Mouse (Mus musculus) liver, embryonic 14.5 days (tissue): ENCODE results near the gene Atp5g1. TPM values are rescaled to one million over a fixed set of nuclear protein-coding genes. Genes with fewer than 3 reads are reported as not detected.

ENCODE experiments used
- ATAC-seq: fragments of 200-750 bp; cut with Nextera tagmentation; 2 replicates; pipeline ENCODE4 v1.8.0; 2017; ENCODE audit warnings: moderate number of reproducible peaks, mild to moderate bottlenecking, moderate library complexity; ENCODE audit not compliant: insufficient read depth
- DNase-seq, 3 experiments: peaks; one replicate each; pipeline ENCODE4 v3.0.0-alpha.2; 2012 to 2013; ENCODE audit warnings: low read depth in 3 of 3, low spot score in 3 of 3
- H3K27ac ChIP-seq: fragments of 300-500 bp; sonication (generic); 2 replicates; pipeline ENCODE4 v1.5.1; 2014; ENCODE audit warnings: moderate library complexity, mild to moderate bottlenecking, control low read depth, inconsistent platforms
- H3K27me3 ChIP-seq: fragments of 300-500 bp; sonication (generic); 2 replicates; pipeline ENCODE4 v1.6.1; 2014; ENCODE audit warnings: mild to moderate bottlenecking, low read length, moderate library complexity; ENCODE audit not compliant: control insufficient read depth, insufficient read depth
- H3K36me3 ChIP-seq: fragments of 300-500 bp; sonication (generic); replicated peaks from 2 replicates; pipeline ENCODE4 v1.6.1; 2014; ENCODE audit warnings: low read depth; ENCODE audit not compliant: control insufficient read depth, insufficient read depth
- H3K4me1 ChIP-seq, 2 experiments: fragments of 200-500 bp in 1 of 2; fragments of 300-500 bp in 1 of 2; sonication (generic) in 1 of 2; replicated peaks; 2 replicates each; pipeline ENCODE4 v1.6.1; 2012 to 2014; ENCODE audit warnings: antibody characterized with exemption in 1 of 2, inconsistent platforms in 1 of 2, low read length in 1 of 2; ENCODE audit not compliant: control insufficient read depth in 2 of 2, insufficient read depth in 2 of 2
- H3K4me2 ChIP-seq: fragments of 300-500 bp; sonication (generic); 2 replicates; pipeline ENCODE4 v1.6.1; 2014; ENCODE audit warnings: low read depth, mild to moderate bottlenecking, control low read depth, moderate library complexity
- H3K4me3 ChIP-seq, 2 experiments: fragments of 200-500 bp in 1 of 2; fragments of 300-500 bp in 1 of 2; sonication (generic) in 1 of 2; 2 replicates each; pipeline ENCODE4 v1.5.1; 2012 to 2014; ENCODE audit warnings: low read depth in 2 of 2, low read length in 2 of 2, mild to moderate bottlenecking in 2 of 2, control low read depth in 1 of 2, inconsistent platforms in 1 of 2, moderate library complexity in 1 of 2; ENCODE audit not compliant: insufficient read depth in 1 of 2
- H3K9ac ChIP-seq: fragments of 300-500 bp; sonication (generic); replicated peaks from 2 replicates; pipeline ENCODE4 v1.6.1; 2014; ENCODE audit warnings: mild to moderate bottlenecking, control low read depth, moderate library complexity
- H3K9me3 ChIP-seq: fragments of 300-500 bp; sonication (generic); 2 replicates; pipeline ENCODE4 v1.6.1; 2016; ENCODE audit warnings: low read length, mixed read lengths; ENCODE audit not compliant: control insufficient read depth
- CTCF ChIP-seq: IDR thresholded peaks from 2 replicates; pipeline ENCODE4 v1.5.1; 2016; ENCODE audit warnings: antibody characterized with exemption, low read depth, control low read depth
- EP300 ChIP-seq: IDR thresholded peaks from 2 replicates; pipeline ENCODE4 v1.6.1; 2016; ENCODE audit warnings: antibody characterized with exemption, low read depth
- WGBS: fragments of 180-500 bp; shearing (Covaris S2); extraction: QIAGEN DNeasy Blood & Tissue Kit; methylation state at CpG from one replicate; pipeline ENCODE4 v1.1.7; 2014; ENCODE audit not compliant: insufficient replicate concordance; 5-methylcytosine and 5-hydroxymethylcytosine counted together
- polyA plus RNA-seq, 2 experiments: library from polyadenylated mRNA; depleted of rRNA in 1 of 2; stranded (reverse) in 1 of 2; unstranded in 1 of 2; fragments of >200 nt; fragmentation: Nextera tagmentation in 1 of 2; extraction: Ambion mirVana in 1 of 2; gene quantifications; 2 replicates each; pipeline versions ENCODE4 v1.2.1 to v1.2.3; 2012 to 2014

The Atp5g1 gene
- polyA plus RNA-seq, 2 experiments: 213 to 650 TPM

- TF ChIP-seq EP300 (no peak), CTCF (no peak)
- ATAC-seq (no peak), DNase-seq (no peak)
- H3K4me3 ChIP-seq: no peak overlapping the region
- no peaks in the 10 kb centered on the region for H3K27me3 ChIP-seq
- 73% methylated on average over 3 of the region's 3 CpGs for WGBS
- no peaks in the 10 kb centered on the region for H3K36me3 ChIP-seq
- peaks cover 9 to 15% of the 10 kb centered on the region in 2 experiments for H3K4me1 ChIP-seq
- H3K9ac ChIP-seq: no peak overlapping the region
- H3K9me3 ChIP-seq: no peaks in the 10 kb centered on the region
- no peak overlapping the region for H3K4me2 ChIP-seq
- no peak overlapping the region for H3K27ac ChIP-seq
Observed at GRCm38 (mm10) chr11:96030571-96030970, 44.9 kb downstream of the Atp5g1 start.

- Histone ChIP-seq H3K36me3 (no peaks in the 10 kb centered on the region), H3K9me3 (no peaks in the 10 kb centered on the region), H3K27ac (no peak overlapping the region), H3K27me3 (no peaks in the 10 kb centered on the region), H3K9ac (no peak overlapping the region), H3K4me1 (peaks cover 0 to 8% of the 10 kb centered on the region in 2 experiments; a peak in 2 of 4 replicates), H3K4me2 (no peak overlapping the region), H3K4me3 (no peak overlapping the region)
- ATAC-seq (no peak), DNase-seq (no peak)
- 22% methylated on average over 5 of the region's 5 CpGs for WGBS
- TF ChIP-seq CTCF: no peak
- no peak for TF ChIP-seq EP300
Observed at GRCm38 (mm10) chr11:96028130-96028529, 47.3 kb downstream of the Atp5g1 start.

- H3K4me1 ChIP-seq: peaks cover 0 to 3% of the 10 kb centered on the region in 2 experiments; a peak in 1 of 4 replicates
- H3K27me3 ChIP-seq: no peaks in the 10 kb centered on the region
- no peak for TF ChIP-seq EP300
- no peak for TF ChIP-seq CTCF
- no peak overlapping the region for H3K9ac ChIP-seq
- no peak overlapping the region for H3K4me3 ChIP-seq
- no peaks in the 10 kb centered on the region for H3K9me3 ChIP-seq
- ATAC-seq (no peak), DNase-seq (no peak)
- no peaks in the 10 kb centered on the region for H3K36me3 ChIP-seq
- WGBS: 55% methylated on average over 4 of the region's 4 CpGs
- H3K27ac ChIP-seq: no peak overlapping the region
- H3K4me2 ChIP-seq: no peak overlapping the region
Observed at GRCm38 (mm10) chr11:96020622-96021021, 54.8 kb downstream of the Atp5g1 start.

Other genes starting within 250 kb of the Atp5g1 start
- gene Gngt2, start 238.5 kb downstream of the Atp5g1 start, polyA plus RNA-seq (2012; rRNA removed): 6.9 and 13.0 TPM in 2 replicates
- gene Gngt2, start 238.5 kb downstream of the Atp5g1 start, polyA plus RNA-seq (2014; fragmentation: Nextera tagmentation; extraction: Ambion mirVana): 16.5 and 17.5 TPM in 2 replicates
- gene Abi3, start 233.2 kb downstream of the Atp5g1 start, polyA plus RNA-seq (2012; rRNA removed): 4.9 and 6.2 TPM in 2 replicates
- gene Abi3, start 233.2 kb downstream of the Atp5g1 start, polyA plus RNA-seq (2014; fragmentation: Nextera tagmentation; extraction: Ambion mirVana): 2.3 and 3.8 TPM in 2 replicates
- 0.02 TPM in 2 replicates for gene B4galnt2, start 160.8 kb downstream of the Atp5g1 start, polyA plus RNA-seq (2012; rRNA removed)
- 0.09 TPM in 1 of 2 replicates, not detected in the other for gene B4galnt2, start 160.8 kb downstream of the Atp5g1 start, polyA plus RNA-seq (2014; fragmentation: Nextera tagmentation; extraction: Ambion mirVana)
- 3.0 and 4.1 TPM in 2 replicates for gene Igf2bp1, start 69.7 kb downstream of the Atp5g1 start, polyA plus RNA-seq (2012; rRNA removed)
- 7.1 and 7.6 TPM in 2 replicates for gene Igf2bp1, start 69.7 kb downstream of the Atp5g1 start, polyA plus RNA-seq (2014; fragmentation: Nextera tagmentation; extraction: Ambion mirVana)
- 0.09 TPM in 1 of 2 replicates, not detected in the other for gene Gip, start 51.1 kb downstream of the Atp5g1 start, polyA plus RNA-seq (2012; rRNA removed)
- gene Gip, start 51.1 kb downstream of the Atp5g1 start, polyA plus RNA-seq (2014; fragmentation: Nextera tagmentation; extraction: Ambion mirVana): not detected in 2 replicates
- 18.5 and 28.2 TPM in 2 replicates for gene Snf8, start 40.8 kb downstream of the Atp5g1 start, polyA plus RNA-seq (2012; rRNA removed)
- gene Snf8, start 40.8 kb downstream of the Atp5g1 start, polyA plus RNA-seq (2014; fragmentation: Nextera tagmentation; extraction: Ambion mirVana): 28.9 and 30.0 TPM in 2 replicates
- gene Ube2z, start 10.3 kb downstream of the Atp5g1 start, polyA plus RNA-seq (2012; rRNA removed): 11.8 and 15.7 TPM in 2 replicates
- gene Ube2z, start 10.3 kb downstream of the Atp5g1 start, polyA plus RNA-seq (2014; fragmentation: Nextera tagmentation; extraction: Ambion mirVana): 10.7 and 11.5 TPM in 2 replicates
- gene Calcoco2, start 36.3 kb upstream of the Atp5g1 start, polyA plus RNA-seq (2012; rRNA removed): not detected in 2 replicates
- gene Calcoco2, start 36.3 kb upstream of the Atp5g1 start, polyA plus RNA-seq (2014; fragmentation: Nextera tagmentation; extraction: Ambion mirVana): not detected in 2 replicates
- gene Ttll6, start 58.1 kb upstream of the Atp5g1 start, polyA plus RNA-seq (2012; rRNA removed): 0.05 TPM in 1 of 2 replicates, not detected in the other
- not detected in 2 replicates for gene Ttll6, start 58.1 kb upstream of the Atp5g1 start, polyA plus RNA-seq (2014; fragmentation: Nextera tagmentation; extraction: Ambion mirVana)
- 0.08 TPM in 1 of 2 replicates, not detected in the other for gene Hoxb13, start 118.6 kb upstream of the Atp5g1 start, polyA plus RNA-seq (2012; rRNA removed)
- not detected in 2 replicates for gene Hoxb13, start 118.6 kb upstream of the Atp5g1 start, polyA plus RNA-seq (2014; fragmentation: Nextera tagmentation; extraction: Ambion mirVana)
- 0.01 and 0.03 TPM in 2 replicates for gene Hoxb9, start 195.8 kb upstream of the Atp5g1 start, polyA plus RNA-seq (2012; rRNA removed)
- gene Hoxb9, start 195.8 kb upstream of the Atp5g1 start, polyA plus RNA-seq (2014; fragmentation: Nextera tagmentation; extraction: Ambion mirVana): not detected in 2 replicates
- 0.03 and 0.05 TPM in 2 replicates for gene Hoxb8, start 206.2 kb upstream of the Atp5g1 start, polyA plus RNA-seq (2012; rRNA removed)
- not detected in 2 replicates for gene Hoxb8, start 206.2 kb upstream of the Atp5g1 start, polyA plus RNA-seq (2014; fragmentation: Nextera tagmentation; extraction: Ambion mirVana)
- gene Hoxb7, start 211.0 kb upstream of the Atp5g1 start, polyA plus RNA-seq (2012; rRNA removed): 0.02 and 0.06 TPM in 2 replicates
- gene Hoxb7, start 211.0 kb upstream of the Atp5g1 start, polyA plus RNA-seq (2014; fragmentation: Nextera tagmentation; extraction: Ambion mirVana): 0.10 and 0.19 TPM in 2 replicates
- gene Hoxb6, start 216.8 kb upstream of the Atp5g1 start, polyA plus RNA-seq (2012; rRNA removed): 0.02 and 0.13 TPM in 2 replicates
- not detected in 2 replicates for gene Hoxb6, start 216.8 kb upstream of the Atp5g1 start, polyA plus RNA-seq (2014; fragmentation: Nextera tagmentation; extraction: Ambion mirVana)
- 0.23 and 0.32 TPM in 2 replicates for gene Hoxb5, start 227.7 kb upstream of the Atp5g1 start, polyA plus RNA-seq (2012; rRNA removed)
- gene Hoxb5, start 227.7 kb upstream of the Atp5g1 start, polyA plus RNA-seq (2014; fragmentation: Nextera tagmentation; extraction: Ambion mirVana): 0.06 and 0.24 TPM in 2 replicates
- 0.31 and 0.48 TPM in 2 replicates for gene Hoxb4, start 242.6 kb upstream of the Atp5g1 start, polyA plus RNA-seq (2012; rRNA removed)
- gene Hoxb4, start 242.6 kb upstream of the Atp5g1 start, polyA plus RNA-seq (2014; fragmentation: Nextera tagmentation; extraction: Ambion mirVana): 0.06 and 0.09 TPM in 2 replicates
- gene Hoxb3, start 247.7 kb upstream of the Atp5g1 start, polyA plus RNA-seq (2012; rRNA removed): 0.38 and 0.66 TPM in 2 replicates
- gene Hoxb3, start 247.7 kb upstream of the Atp5g1 start, polyA plus RNA-seq (2014; fragmentation: Nextera tagmentation; extraction: Ambion mirVana): not detected in 2 replicates